Mouse (Mus musculus) cerebellum, adult 2 months (tissue): ENCODE measurements around the gene Sec16a.

Experiments used
- CTCF ChIP-seq: fragments of 200-500 bp; IDR thresholded peaks from 2 replicates; pipeline ENCODE4 v1.5.1; 2011; ENCODE audit warnings: low read depth, mild to moderate bottlenecking, control low read depth, low read length, moderate library complexity, borderline replicate concordance; ENCODE audit not compliant: insufficient read depth
- POLR2A ChIP-seq: fragments of 200-500 bp; IDR thresholded peaks from 2 replicates; pipeline ENCODE4 v1.6.1; 2011; ENCODE audit warnings: low read length, control low read depth, borderline replicate concordance; ENCODE audit not compliant: insufficient read depth

GRCm38 (mm10) chr2:26493021-26493781 lies 48.2 kb upstream of the Sec16a start:
- TF ChIP-seq POLR2A (no peak), CTCF (no peak)
